Mouse (Mus musculus) effector memory CD4-positive, alpha-beta T cell, adult 5 months (primary cell): ENCODE measurements around the gene Rhox2f. TPM values are rescaled to one million over a fixed set of nuclear protein-coding genes. Genes with fewer than 3 reads are reported as not detected.

ENCODE experiments used
- polyA plus RNA-seq: library from polyadenylated mRNA; unstranded; fragments of 100-300 nt; shearing (Covaris generic); gene quantifications from one replicate; pipeline ENCODE4 v1.2.1, GENCODE M21; 2017

The Rhox2f gene
- not detected for polyA plus RNA-seq

GRCm38 (mm10) chrX:37571105-37571504 lies at the start of gene Rhox2f:
Gene Rhox2f (plus strand): TSS chrX:37571405.

GRCm38 (mm10) chrX:37530152-37530551 lies 41.1 kb upstream of the Rhox2f start, which contains the start of gene Rhox2e:
Gene Rhox2e (plus strand): TSS chrX:37530452.

GRCm38 (mm10) chrX:37541719-37542118 lies 29.5 kb upstream of the Rhox2f start, which contains the start of gene Rhox3e:
Gene Rhox3e (plus strand): TSS chrX:37542019.

GRCm38 (mm10) chrX:37557112-37557511 lies 14.1 kb upstream of the Rhox2f start, which contains the start of gene Rhox4e:
Gene Rhox4e (plus strand): TSS chrX:37557412.

GRCm38 (mm10) chrX:37580692-37581091 lies 9.5 kb downstream of the Rhox2f start, which contains the start of gene Rhox3f:
Gene Rhox3f (plus strand): TSS chrX:37580992.

GRCm38 (mm10) chrX:37607604-37608003 lies 36.4 kb downstream of the Rhox2f start, which contains the start of gene Rhox4f:
Gene Rhox4f (minus strand): TSS chrX:37607704.

Other genes starting within 250 kb of the Rhox2f start
- gene Rhox3a2, start 191.4 kb upstream of the Rhox2f start, polyA plus RNA-seq = not detected
- not detected for gene Rhox4a2, start 180.6 kb upstream of the Rhox2f start, polyA plus RNA-seq
- not detected for gene Rhox2b, start 159.3 kb upstream of the Rhox2f start, polyA plus RNA-seq
- gene Rhox4b, start 138.9 kb upstream of the Rhox2f start, polyA plus RNA-seq = not detected
- gene Rhox2c, start 117.7 kb upstream of the Rhox2f start, polyA plus RNA-seq = not detected
- not detected for gene Rhox3c, start 112.8 kb upstream of the Rhox2f start, polyA plus RNA-seq
- not detected for gene Rhox4c, start 91.1 kb upstream of the Rhox2f start, polyA plus RNA-seq
- gene Rhox2d, start 78.0 kb upstream of the Rhox2f start, polyA plus RNA-seq = not detected
- gene Rhox4d, start 57.0 kb upstream of the Rhox2f start, polyA plus RNA-seq = not detected
- not detected for gene Rhox2e, start 41.0 kb upstream of the Rhox2f start, polyA plus RNA-seq
- gene Rhox3e, start 29.4 kb upstream of the Rhox2f start, polyA plus RNA-seq = not detected
- 0.61 TPM for gene Rhox4e, start 14.0 kb upstream of the Rhox2f start, polyA plus RNA-seq
- gene Rhox3f, start 9.6 kb downstream of the Rhox2f start, polyA plus RNA-seq = not detected
- gene Rhox4f, start 36.3 kb downstream of the Rhox2f start, polyA plus RNA-seq = 0.22 TPM
- gene Rhox3g, start 57.2 kb downstream of the Rhox2f start, polyA plus RNA-seq = not detected
- gene Rhox2g, start 72.1 kb downstream of the Rhox2f start, polyA plus RNA-seq = not detected
- not detected for gene Rhox4g, start 79.9 kb downstream of the Rhox2f start, polyA plus RNA-seq
- gene Rhox3h, start 97.4 kb downstream of the Rhox2f start, polyA plus RNA-seq = not detected
- gene Rhox2h, start 101.9 kb downstream of the Rhox2f start, polyA plus RNA-seq = not detected
- not detected for gene Rhox5, start 233.4 kb downstream of the Rhox2f start, polyA plus RNA-seq